Mouse (Mus musculus) embryonic facial prominence, embryonic 14.5 days (tissue): Measurements from ENCODE around the gene Trim63. TPM values are rescaled to one million over a fixed set of nuclear protein-coding genes. Genes with fewer than 3 reads are reported as not detected.
A peak's percentile ranks its signal among the peaks of the same experiment; 100 is the strongest.

ENCODE experiments used
- ATAC-seq: fragments of 200-750 bp; cut with Nextera tagmentation; 2 replicates; pipeline ENCODE4 v1.8.0; 2017; ENCODE audit warnings: low read depth, moderate number of reproducible peaks, moderate TSS enrichment
- DNase-seq: peaks from one replicate; pipeline ENCODE4 v3.0.0-alpha.2; 2015; ENCODE audit warnings: low spot score
- H3K27ac ChIP-seq: fragments of 300-500 bp; sonication (generic); replicated peaks from 2 replicates; pipeline ENCODE4 v1.5.1; 2014; ENCODE audit warnings: low read depth, mild to moderate bottlenecking, low read length, moderate library complexity
- H3K27me3 ChIP-seq: fragments of 300-500 bp; sonication (generic); replicated peaks from 2 replicates; pipeline ENCODE4 v1.6.1; 2014; ENCODE audit warnings: low read length; ENCODE audit not compliant: control insufficient read depth, insufficient read depth
- H3K36me3 ChIP-seq: fragments of 300-500 bp; sonication (generic); 2 replicates; pipeline ENCODE4 v1.6.1; 2014; ENCODE audit warnings: low read length, mixed read lengths; ENCODE audit not compliant: control insufficient read depth, insufficient read depth
- H3K4me1 ChIP-seq: fragments of 300-500 bp; sonication (generic); 2 replicates; pipeline ENCODE4 v1.6.1; 2014; ENCODE audit warnings: antibody characterized with exemption, low read length; ENCODE audit not compliant: control insufficient read depth, insufficient read depth
- H3K4me2 ChIP-seq: fragments of 300-500 bp; sonication (generic); 2 replicates; pipeline ENCODE4 v1.6.1; 2014; ENCODE audit warnings: low read depth, mild to moderate bottlenecking, low read length, moderate library complexity, mixed read lengths
- H3K4me3 ChIP-seq: fragments of 300-500 bp; sonication (generic); 2 replicates; pipeline ENCODE4 v1.5.1; 2014; ENCODE audit warnings: low read depth, mild to moderate bottlenecking, low read length
- H3K9ac ChIP-seq: fragments of 300-500 bp; sonication (generic); 2 replicates; pipeline ENCODE4 v1.6.1; 2014; ENCODE audit warnings: low read depth, mild to moderate bottlenecking, low read length, moderate library complexity, mixed read lengths
- H3K9me3 ChIP-seq: fragments of 300-500 bp; sonication (generic); 2 replicates; pipeline ENCODE4 v1.6.1; 2016; ENCODE audit warnings: low read length; ENCODE audit not compliant: control insufficient read depth
- WGBS: fragments of 180-500 bp; shearing (Covaris S2); extraction: QIAGEN DNeasy Blood & Tissue Kit; methylation state at CpG from one replicate; pipeline ENCODE4 v1.1.7; 2014; 5-methylcytosine and 5-hydroxymethylcytosine counted together
- polyA plus RNA-seq: library from polyadenylated mRNA; unstranded; fragments of >200 nt; fragmentation: Nextera tagmentation; extraction: Ambion mirVana; gene quantifications from 2 replicates; pipeline ENCODE4 v1.2.1, GENCODE M21; 2014

Trim63 gene
- polyA plus RNA-seq, 1 experiment from 2014 or later: 2.5 TPM

DNA sequence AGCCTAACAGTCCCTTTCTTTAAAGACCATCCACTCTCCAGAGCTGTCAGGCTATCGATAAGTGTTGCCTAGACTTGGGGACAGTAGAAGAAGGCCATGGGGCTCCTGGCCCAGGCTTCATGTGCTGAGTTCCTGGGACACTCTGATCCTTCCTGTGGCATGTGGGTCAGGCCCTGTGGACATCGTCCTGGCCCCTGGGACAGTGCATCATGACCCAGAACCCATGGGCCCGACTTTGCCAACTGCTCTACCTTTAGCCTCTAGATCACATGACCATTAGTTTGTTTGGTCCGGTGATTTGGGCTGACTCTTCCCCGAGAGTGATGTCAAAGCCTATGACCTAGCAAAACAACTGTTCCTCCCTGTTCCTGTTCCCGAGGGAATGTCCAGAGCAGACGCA is 4.8 kb upstream of the Trim63 start:
- Histone ChIP-seq H3K4me1 (peaks cover 15% of the 10 kb centered on the region), H3K27me3 (no peaks in the 10 kb centered on the region), H3K27ac (no peak overlapping the region), H3K9ac (no peak overlapping the region), H3K36me3 (no peaks in the 10 kb centered on the region), H3K9me3 (peaks cover 6% of the 10 kb centered on the region; the same call in 1 of the 2 replicates), H3K4me3 (no peak overlapping the region), H3K4me2 (no peak overlapping the region)
- DNase-seq (no peak), ATAC-seq (no peak)
- WGBS: 80% methylated on average over 7 of the region's 7 CpGs

DNA sequence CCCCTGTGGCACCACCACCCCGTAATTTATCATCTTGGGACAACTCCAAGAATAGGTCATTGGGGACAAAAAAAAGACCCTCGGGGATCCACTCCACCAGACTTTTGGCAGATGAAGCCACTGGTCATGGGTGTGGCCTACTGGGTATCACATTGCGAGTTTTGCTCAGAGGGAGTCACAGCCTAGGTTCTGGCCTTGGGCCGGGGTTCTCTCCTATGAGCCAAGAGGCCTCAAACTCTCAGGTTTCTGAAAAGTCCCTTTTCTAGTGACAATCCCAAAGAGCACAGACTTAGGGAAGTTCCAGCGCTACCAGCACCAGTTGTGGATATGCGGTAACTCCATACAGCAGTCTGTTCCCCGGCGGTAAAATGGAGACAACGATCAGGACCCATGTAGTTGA is 4.3 kb upstream of the Trim63 start:
- Histone ChIP-seq H3K27ac (no peak overlapping the region), H3K27me3 (no peaks in the 10 kb centered on the region), H3K4me3 (no peak overlapping the region), H3K9ac (no peak overlapping the region), H3K4me1 (peaks cover 17% of the 10 kb centered on the region), H3K9me3 (peaks cover 6% of the 10 kb centered on the region; the same call in 1 of the 2 replicates), H3K36me3 (no peaks in the 10 kb centered on the region), H3K4me2 (no peak overlapping the region)
- DNase-seq (no peak), ATAC-seq (no peak)
- whole genome bisulfite sequencing: 87% methylated on average over 9 of the region's 9 CpGs

DNA sequence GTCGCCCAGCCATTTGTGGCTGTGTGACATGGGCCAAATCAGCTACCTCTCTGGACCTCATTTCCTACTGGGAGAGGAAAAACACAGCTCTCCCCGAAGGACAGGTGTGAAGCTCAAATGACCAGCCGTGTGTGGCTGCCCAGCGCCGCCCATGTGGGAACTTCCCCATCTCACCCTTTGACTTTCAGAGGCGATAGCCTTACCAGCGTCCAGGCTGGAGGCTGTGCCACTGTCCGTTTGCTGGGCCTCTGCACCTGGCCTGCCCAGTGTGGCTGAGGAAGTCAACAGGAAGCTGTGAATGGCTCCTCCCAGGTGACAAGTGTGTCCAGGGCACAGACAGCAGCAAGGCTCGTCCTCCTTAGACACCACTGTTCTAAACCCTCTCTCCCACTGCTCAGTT is 3.1 kb upstream of the Trim63 start:
- DNase-seq (no peak), ATAC-seq (no peak)
- no peak overlapping the region for H3K4me3 ChIP-seq
- H3K27me3 ChIP-seq: no peaks in the 10 kb centered on the region
- peaks cover 6% of the 10 kb centered on the region; the same call in 1 of the 2 replicates for H3K9me3 ChIP-seq
- no peak overlapping the region for H3K9ac ChIP-seq
- H3K4me2 ChIP-seq: no peak overlapping the region
- H3K4me1 ChIP-seq: peaks cover 17% of the 10 kb centered on the region
- 76% methylated on average over 9 of the region's 9 CpGs for WGBS
- H3K36me3 ChIP-seq: no peaks in the 10 kb centered on the region
- H3K27ac ChIP-seq: no peak overlapping the region

DNA sequence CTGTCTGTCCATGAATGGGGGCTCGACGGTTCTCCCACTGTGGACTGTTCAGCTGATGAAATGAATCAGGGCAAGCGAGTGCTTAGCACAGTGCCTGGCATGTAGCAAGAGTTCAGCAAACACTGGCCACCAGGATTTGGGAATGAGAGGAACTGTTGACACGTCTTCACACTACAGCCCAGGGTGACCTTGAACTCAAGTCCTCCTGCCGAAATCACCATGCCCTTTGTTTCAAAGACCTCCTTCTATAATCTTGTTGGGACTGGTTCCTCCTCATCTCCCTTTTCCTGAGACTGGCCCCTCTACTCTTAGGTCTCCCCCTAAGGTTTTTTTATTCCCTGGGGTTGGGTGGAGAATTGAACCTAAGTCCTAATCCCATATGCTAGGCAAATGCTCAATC is 2.6 kb upstream of the Trim63 start:
- ATAC-seq (no peak), DNase-seq (no peak)
- no peaks in the 10 kb centered on the region for H3K36me3 ChIP-seq
- H3K9me3 ChIP-seq: peaks cover 6% of the 10 kb centered on the region; the same call in 1 of the 2 replicates
- peaks cover 12% of the 10 kb centered on the region for H3K4me1 ChIP-seq
- no peak overlapping the region for H3K9ac ChIP-seq
- WGBS: 90% methylated on average over 5 of the region's 5 CpGs
- no peak overlapping the region for H3K4me2 ChIP-seq
- H3K4me3 ChIP-seq: no peak overlapping the region
- H3K27ac ChIP-seq: no peak overlapping the region
- no peaks in the 10 kb centered on the region for H3K27me3 ChIP-seq

DNA sequence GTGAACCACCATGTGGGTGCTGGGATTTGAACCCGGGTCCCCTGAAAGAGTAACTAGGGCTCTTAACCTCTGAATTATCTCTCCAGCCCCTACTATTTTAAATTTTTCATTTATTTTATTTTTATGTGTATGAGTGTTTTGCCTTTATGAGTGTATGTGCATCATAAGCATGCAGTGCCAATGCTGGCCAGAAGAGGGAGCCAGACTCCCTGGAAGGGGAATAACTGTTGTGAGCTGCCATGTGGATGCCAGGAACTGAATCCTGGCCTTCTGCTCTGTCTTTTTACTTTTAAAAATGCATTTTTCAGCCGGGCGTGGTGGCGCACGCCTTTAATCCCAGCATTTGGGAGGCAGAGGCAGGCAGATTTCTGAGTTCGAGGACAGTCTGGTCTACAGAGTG is 2.0 kb upstream of the Trim63 start:
- Histone ChIP-seq H3K36me3 (no peaks in the 10 kb centered on the region), H3K4me3 (no peak overlapping the region), H3K4me2 (no peak overlapping the region), H3K9me3 (peaks cover 6% of the 10 kb centered on the region; the same call in 1 of the 2 replicates), H3K27ac (no peak overlapping the region), H3K4me1 (peaks cover 9% of the 10 kb centered on the region; the same call in 1 of the 2 replicates), H3K9ac (no peak overlapping the region), H3K27me3 (no peaks in the 10 kb centered on the region)
- DNase-seq (no peak), ATAC-seq (no peak)
- WGBS: 95% methylated on average over 6 of the region's 6 CpGs

DNA sequence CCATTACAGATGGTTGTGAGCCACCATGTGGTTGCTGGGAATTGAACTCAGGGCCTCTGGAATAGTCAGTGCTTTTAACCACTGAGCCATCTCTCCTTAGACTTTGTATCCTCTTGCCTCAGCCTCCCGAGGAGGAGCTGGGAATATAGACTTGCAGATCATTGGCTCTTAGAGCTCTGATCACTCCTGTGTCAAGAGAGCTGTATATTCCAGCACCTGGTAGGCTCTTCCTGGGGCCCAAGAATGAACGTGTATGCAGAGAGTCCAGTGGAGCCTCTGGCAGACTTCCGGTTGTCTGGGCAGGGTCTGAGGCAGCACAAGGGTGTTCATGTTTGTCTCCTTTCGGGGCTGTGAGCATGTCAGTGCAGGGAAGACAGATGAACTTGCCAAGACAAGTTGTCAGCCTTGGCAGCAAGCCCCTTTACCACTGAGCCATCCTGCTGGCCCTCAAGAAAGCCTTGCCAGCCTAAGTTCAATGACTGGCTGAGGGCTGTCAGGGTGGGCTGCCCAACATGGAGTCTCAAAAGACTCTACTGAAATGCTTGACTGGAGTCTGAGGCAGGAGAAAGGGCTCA is 752 bp upstream of the Trim63 start:
- no peaks in the 10 kb centered on the region for H3K36me3 ChIP-seq
- H3K27me3 ChIP-seq: no peaks in the 10 kb centered on the region
- no peak overlapping the region for H3K4me2 ChIP-seq
- peaks cover 6% of the 10 kb centered on the region; the same call in 1 of the 2 replicates for H3K9me3 ChIP-seq
- 80% methylated on average over 4 of the region's 4 CpGs for WGBS
- H3K4me1 ChIP-seq: peaks cover 9% of the 10 kb centered on the region; the same call in 1 of the 2 replicates
- ATAC-seq (no peak), DNase-seq (no peak)
- no peak overlapping the region for H3K9ac ChIP-seq
- no peak overlapping the region for H3K27ac ChIP-seq
- no peak overlapping the region for H3K4me3 ChIP-seq

DNA sequence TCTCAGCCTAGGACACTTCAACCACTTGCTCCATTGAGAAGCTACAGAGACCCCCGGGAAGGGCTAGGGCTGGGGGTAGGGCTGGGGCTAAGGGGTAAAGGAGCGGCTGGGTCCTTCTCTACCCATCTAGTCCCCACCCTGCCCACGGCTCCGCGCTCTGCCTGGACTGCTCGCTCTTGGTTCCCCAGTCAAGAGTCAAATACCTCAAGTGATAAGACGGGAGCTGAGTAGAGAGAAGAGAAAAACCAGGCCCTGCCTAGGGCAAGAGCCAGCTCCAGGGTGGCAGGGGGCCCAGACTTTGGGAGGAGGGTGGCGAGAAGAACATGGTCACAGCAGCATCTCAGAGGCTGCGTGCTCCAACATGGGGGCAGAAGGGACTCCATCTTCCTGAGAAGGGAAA is 550 bp downstream of the Trim63 start:
- Histone ChIP-seq H3K4me3 (0 out of 2 replicates have a peak overlapping the region, but pooled peaks have one; percentile 5), H3K4me1 (peaks cover 9% of the 10 kb centered on the region; the same call in 1 of the 2 replicates), H3K27me3 (no peaks in the 10 kb centered on the region), H3K36me3 (no peaks in the 10 kb centered on the region), H3K27ac (no peak overlapping the region), H3K4me2 (0 out of 2 replicates have a peak overlapping the region, but pooled peaks have one; percentile 15), H3K9ac (0 out of 2 replicates have a peak overlapping the region, but pooled peaks have one; percentile 14), H3K9me3 (peaks cover 6% of the 10 kb centered on the region; the same call in 1 of the 2 replicates)
- 63% methylated on average over 9 of the region's 9 CpGs for WGBS
- no peak for ATAC-seq
- no peak for DNase-seq

DNA sequence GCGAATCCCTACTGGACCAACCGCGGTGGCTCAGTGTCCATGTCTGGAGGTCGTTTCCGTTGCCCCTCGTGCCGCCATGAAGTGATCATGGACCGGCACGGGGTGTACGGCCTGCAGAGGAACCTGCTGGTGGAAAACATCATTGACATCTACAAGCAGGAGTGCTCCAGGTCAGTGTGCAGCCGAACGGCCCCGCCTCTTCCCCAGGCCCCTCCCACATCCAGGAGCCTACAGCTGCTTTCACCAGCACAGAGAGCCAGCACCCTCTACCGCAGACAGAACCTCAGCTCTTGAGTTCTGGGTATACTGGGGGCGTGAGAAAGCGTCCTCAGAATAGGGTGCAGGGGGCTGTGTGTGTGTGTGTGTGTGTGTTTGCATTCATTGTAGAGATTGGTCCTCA is 1.5 kb downstream of the Trim63 start:
- DNase-seq (no peak), ATAC-seq (no peak)
- WGBS: 49% methylated on average over 16 of the region's 16 CpGs

DNA sequence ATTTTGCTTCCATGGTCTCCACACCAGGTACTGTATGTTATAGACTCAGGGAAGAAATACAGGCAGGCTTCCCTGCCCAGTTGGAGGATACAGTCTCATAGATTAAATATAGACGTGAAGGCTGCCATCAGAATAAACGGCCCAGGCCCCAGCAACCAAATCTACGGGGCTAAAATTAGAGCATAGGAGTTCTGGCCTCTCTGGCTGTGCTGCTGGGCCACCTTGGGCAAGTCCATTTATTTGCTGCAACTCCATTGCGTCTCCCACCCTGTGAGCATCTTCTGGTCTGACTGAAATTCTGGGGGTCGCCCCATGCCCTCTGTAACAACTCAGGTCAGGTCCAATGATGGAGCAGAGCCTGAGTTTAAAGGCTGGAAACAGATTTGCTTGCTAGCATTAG is 4.2 kb downstream of the Trim63 start:
- Histone ChIP-seq H3K4me3 (no peak overlapping the region), H3K9me3 (no peaks in the 10 kb centered on the region), H3K27ac (no peak overlapping the region), H3K36me3 (no peaks in the 10 kb centered on the region), H3K9ac (no peak overlapping the region), H3K4me2 (no peak overlapping the region), H3K4me1 (peaks cover 9% of the 10 kb centered on the region; the same call in 1 of the 2 replicates), H3K27me3 (no peaks in the 10 kb centered on the region)
- DNase-seq: no peak
- no peak for ATAC-seq
- WGBS: 86% methylated on average over 5 of the region's 5 CpGs

More for the DNA sequence above, 1.5 kb downstream of the Trim63 start:
- H3K4me3 ChIP-seq: no peak overlapping the region
- H3K36me3 ChIP-seq: no peaks in the 10 kb centered on the region
- H3K9ac ChIP-seq: no peak overlapping the region
- peaks cover 6% of the 10 kb centered on the region; the same call in 1 of the 2 replicates for H3K9me3 ChIP-seq
- H3K4me1 ChIP-seq: peaks cover 9% of the 10 kb centered on the region; the same call in 1 of the 2 replicates
- no peak overlapping the region for H3K27ac ChIP-seq
- H3K27me3 ChIP-seq: no peaks in the 10 kb centered on the region
- H3K4me2 ChIP-seq: no peak overlapping the region
